Mouse (Mus musculus) thymus, adult 2 months (tissue): ENCODE data around the gene Npsr1.

Experiments used
- CTCF ChIP-seq: fragments of 200-500 bp; IDR thresholded peaks from 2 replicates; pipeline ENCODE4 v1.5.1; 2012; ENCODE audit warnings: mild to moderate bottlenecking, control low read depth, low read length, moderate library complexity, borderline replicate concordance; ENCODE audit not compliant: control insufficient read depth, poor library complexity, insufficient read depth; ENCODE audit errors: extremely low read depth
- POLR2A ChIP-seq: fragments of 200-500 bp; IDR thresholded peaks from 2 replicates; pipeline ENCODE4 v1.6.1; 2012; ENCODE audit warnings: mild to moderate bottlenecking, low read length, control low read depth, moderate library complexity; ENCODE audit not compliant: control insufficient read depth, poor library complexity, insufficient read depth; ENCODE audit errors: extremely low read depth

- no peak for TF ChIP-seq CTCF
- TF ChIP-seq POLR2A: no peak
These were observed 5.9 kb upstream of the Npsr1 start for GRCm38 (mm10) chr9:24091875-24092274.
